Mouse (Mus musculus): ENCODE measurements around the gene Ptprc. TPM values are rescaled to one million over a fixed set of nuclear protein-coding genes. Genes with fewer than 3 reads are reported as not detected.

Gene Ptprc
- total and polyA plus RNA-seq, 3 experiments, result 13.1 to 15.1 TPM; not detected in 1

DNA sequence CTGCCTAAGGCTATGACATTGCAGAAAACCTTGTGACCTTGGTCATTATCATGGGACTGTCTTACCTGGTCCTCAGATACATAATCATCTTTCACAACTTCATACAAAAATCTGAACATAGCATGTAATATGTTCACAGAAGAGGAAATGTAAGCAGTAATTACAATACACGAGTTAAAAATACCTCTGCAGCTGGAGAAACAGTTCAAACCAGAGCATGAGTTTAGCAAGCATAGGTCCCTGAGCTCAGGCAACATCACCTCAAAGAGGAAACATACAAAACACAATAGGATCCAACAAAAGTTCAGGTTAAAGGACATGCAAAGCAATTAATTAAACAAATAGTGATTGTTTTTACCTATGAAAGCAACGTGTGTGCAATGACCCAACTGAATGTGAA lies 17.8 kb downstream of the Ptprc start:
- H3K27ac ChIP-seq (ENCODE audit: control insufficient read depth, low read depth, low read length), result no peak overlapping the region
- DNase-seq (ENCODE audit: low read depth, low spot score), result no peak
- peaks cover 0 to 4% of the 10 kb centered on the region in 2 experiments; a peak in 2 of 4 replicates for H3K36me3 ChIP-seq (ENCODE audit: control insufficient read depth in 1 of 2, insufficient read depth in 2 of 2, low read length in 2 of 2)
- no peak overlapping the region for H3K4me3 ChIP-seq (ENCODE audit: control insufficient read depth in 1 of 2, insufficient read depth in 1 of 2, low read depth in 2 of 2, low read length in 2 of 2)
- H3K9me3 ChIP-seq (replicated peaks; ENCODE audit: insufficient read depth, low read length), result no peaks in the 10 kb centered on the region
- TF ChIP-seq SIN3A (IDR thresholded peaks at IDR 0.05; ENCODE audit: low read length) (no peak), RCOR1 (IDR thresholded peaks at IDR 0.05; ENCODE audit: low read depth, low read length) (no peak), MAFK (IDR thresholded peaks at IDR 0.05; ENCODE audit: borderline replicate concordance, low read depth, low read length) (no peak), TBP (IDR thresholded peaks at IDR 0.05; ENCODE audit: low read depth, low read length) (no peak), SMC3 (IDR thresholded peaks at IDR 0.05; ENCODE audit: low read depth, low read length) (no peak), EP300 (IDR thresholded peaks at IDR 0.05; ENCODE audit: low read depth in 1 of 2, low read length in 2 of 2) (no peak), MYB (IDR thresholded peaks at IDR 0.05; ENCODE audit: low read depth, low read length) (no peak), HCFC1 (IDR thresholded peaks at IDR 0.05; ENCODE audit: low read depth, low read length) (no peak), POLR2A (IDR thresholded peaks at IDR 0.05; ENCODE audit: control insufficient read depth in 1 of 2, insufficient read depth in 1 of 2, low read depth in 1 of 2, low read length in 2 of 2, poor library complexity in 1 of 2) (no peak), TCF12 (IDR thresholded peaks at IDR 0.05; ENCODE audit: low read depth, low read length) (no peak), ETS1 (IDR thresholded peaks at IDR 0.05; ENCODE audit: low read depth, low read length) (no peak), POLR2AphosphoS2 (IDR thresholded peaks at IDR 0.05; ENCODE audit: low read length) (no peak), USF1 (IDR thresholded peaks at IDR 0.05; ENCODE audit: low read depth, low read length) (no peak), CHD2 (IDR thresholded peaks at IDR 0.05; ENCODE audit: low read length) (no peak), RAD21 (IDR thresholded peaks at IDR 0.05; ENCODE audit: low read depth, low read length) (no peak), MXI1 (IDR thresholded peaks at IDR 0.05; ENCODE audit: low read depth, low read length) (no peak)
- no peaks in the 10 kb centered on the region; the same call in 1 of the 2 replicates for H3K79me2 ChIP-seq (ENCODE audit: control insufficient read depth, insufficient read depth, low read length, poor library complexity)
- H3K27me3 ChIP-seq (ENCODE audit: control insufficient read depth in 1 of 2, insufficient read depth in 2 of 2, low read length in 2 of 2), result no peaks in the 10 kb centered on the region
- H3K9ac ChIP-seq (ENCODE audit: control insufficient read depth, low read depth, low read length, poor library complexity, severe bottlenecking), result no peak overlapping the region
- peaks cover 3 to 7% of the 10 kb centered on the region in 2 experiments; a peak in 3 of 4 replicates for H3K4me1 ChIP-seq (ENCODE audit: control insufficient read depth in 1 of 2, insufficient read depth in 2 of 2, low read length in 2 of 2)

DNA sequence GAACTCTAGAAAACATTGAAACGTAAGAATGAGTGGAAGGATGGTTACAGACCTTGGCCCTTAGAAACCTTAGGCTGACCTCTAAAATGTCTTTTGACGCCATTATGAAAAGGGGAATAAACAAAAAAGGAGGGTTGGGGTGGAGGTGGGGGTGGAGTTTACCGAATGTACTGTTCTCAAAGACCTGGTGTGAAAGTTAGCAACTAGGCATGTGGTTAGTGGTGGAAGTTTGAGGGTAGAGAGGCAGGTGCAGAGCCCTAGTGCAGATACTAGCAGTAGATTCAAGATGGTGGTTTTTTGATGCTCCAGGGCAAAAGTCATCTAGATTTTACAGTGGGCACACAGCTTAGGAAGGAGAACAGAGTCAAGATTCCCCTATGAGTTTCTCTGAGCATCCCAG lies 18.5 kb downstream of the Ptprc start:
- no peak for DNase-seq (ENCODE audit: low read depth, low spot score)
- no peaks in the 10 kb centered on the region for H3K9me3 ChIP-seq (replicated peaks; ENCODE audit: insufficient read depth, low read length)
- H3K27ac ChIP-seq (ENCODE audit: control insufficient read depth, low read depth, low read length), result no peak overlapping the region
- no peaks in the 10 kb centered on the region; the same call in 1 of the 2 replicates for H3K79me2 ChIP-seq (ENCODE audit: control insufficient read depth, insufficient read depth, low read length, poor library complexity)
- H3K36me3 ChIP-seq (ENCODE audit: control insufficient read depth in 1 of 2, insufficient read depth in 2 of 2, low read length in 2 of 2), result peaks cover 0 to 4% of the 10 kb centered on the region in 2 experiments; a peak in 2 of 4 replicates
- no peak overlapping the region for H3K4me3 ChIP-seq (ENCODE audit: control insufficient read depth in 1 of 2, insufficient read depth in 1 of 2, low read depth in 2 of 2, low read length in 2 of 2)
- H3K27me3 ChIP-seq (ENCODE audit: control insufficient read depth in 1 of 2, insufficient read depth in 2 of 2, low read length in 2 of 2), result no peaks in the 10 kb centered on the region
- H3K4me1 ChIP-seq (ENCODE audit: control insufficient read depth in 1 of 2, insufficient read depth in 2 of 2, low read length in 2 of 2), result peaks cover 3 to 5% of the 10 kb centered on the region in 2 experiments; a peak in 3 of 4 replicates
- H3K9ac ChIP-seq (ENCODE audit: control insufficient read depth, low read depth, low read length, poor library complexity, severe bottlenecking), result no peak overlapping the region
- no peak for TF ChIP-seq MYC (IDR thresholded peaks at IDR 0.05; ENCODE audit: low read depth, low read length)
- TF ChIP-seq UBTF (IDR thresholded peaks at IDR 0.05; ENCODE audit: borderline replicate concordance, insufficient read depth, low read depth, low read length), result no peak
- TF ChIP-seq MYB (IDR thresholded peaks at IDR 0.05; ENCODE audit: low read depth, low read length), result no peak
- TF ChIP-seq POLR2AphosphoS5 (IDR thresholded peaks at IDR 0.05; ENCODE audit: borderline replicate concordance, low read depth, low read length), result no peak
- no peak for TF ChIP-seq MAFK (IDR thresholded peaks at IDR 0.05; ENCODE audit: borderline replicate concordance, low read depth, low read length)
- no peak for TF ChIP-seq RCOR1 (IDR thresholded peaks at IDR 0.05; ENCODE audit: low read depth, low read length)
- TF ChIP-seq ZKSCAN1 (IDR thresholded peaks at IDR 0.05; ENCODE audit: low read depth, low read length), result no peak
- no peak for TF ChIP-seq E2F4 (IDR thresholded peaks at IDR 0.05; ENCODE audit: borderline replicate concordance, low read depth, low read length)

Data from MEL (cell line).